Mouse (Mus musculus): ENCODE measurements around the gene Rasl11b. TPM values are rescaled to one million over a fixed set of nuclear protein-coding genes. Genes with fewer than 3 reads are reported as not detected.

The Rasl11b gene
- polyA plus RNA-seq, 1 experiment from 2014 or later: 4.7 TPM

- Histone ChIP-seq H3K4me3 (ENCODE audit: low read depth, low read length) (no peak overlapping the region), H3K9me3 (replicated peaks; ENCODE audit: control insufficient read depth, low read length) (no peaks in the 10 kb centered on the region), H3K4me1 (ENCODE audit: control insufficient read depth, low read depth, low read length) (no peaks in the 10 kb centered on the region), H3K4me2 (ENCODE audit: low read depth, low read length) (no peak overlapping the region), H3K27ac (ENCODE audit: low read length) (no peak overlapping the region), H3K36me3 (ENCODE audit: control insufficient read depth, insufficient read depth) (no peaks in the 10 kb centered on the region), H3K27me3 (ENCODE audit: control insufficient read depth, insufficient read depth, low read depth, low read length) (no peaks in the 10 kb centered on the region), H3K9ac (ENCODE audit: low read depth, low read length) (no peak overlapping the region)
- no peak for ATAC-seq (ENCODE audit: low read depth)
- 58% methylated on average over 14 of the region's 14 CpGs for WGBS (ENCODE audit: insufficient replicate concordance)
Observed at GRCm38 (mm10) chr5:74175526-74176270, 19.4 kb upstream of the Rasl11b start.

- 59% methylated on average over 10 of the region's 10 CpGs for WGBS (ENCODE audit: insufficient replicate concordance)
- no peak overlapping the region for H3K9ac ChIP-seq (ENCODE audit: low read depth, low read length)
- no peak overlapping the region for H3K4me3 ChIP-seq (ENCODE audit: low read depth, low read length)
- H3K36me3 ChIP-seq (ENCODE audit: control insufficient read depth, insufficient read depth): no peaks in the 10 kb centered on the region
- H3K4me2 ChIP-seq (ENCODE audit: low read depth, low read length): no peak overlapping the region
- no peak for ATAC-seq (ENCODE audit: low read depth)
- no peaks in the 10 kb centered on the region for H3K27me3 ChIP-seq (ENCODE audit: control insufficient read depth, insufficient read depth, low read depth, low read length)
- no peaks in the 10 kb centered on the region for H3K9me3 ChIP-seq (replicated peaks; ENCODE audit: control insufficient read depth, low read length)
- no peak overlapping the region for H3K27ac ChIP-seq (ENCODE audit: low read length)
- H3K4me1 ChIP-seq (ENCODE audit: control insufficient read depth, low read depth, low read length): no peaks in the 10 kb centered on the region
Observed at GRCm38 (mm10) chr5:74180216-74180615, 14.9 kb upstream of the Rasl11b start.

GRCm38 (mm10) chr5:74183118-74183517 is 12.0 kb upstream of the Rasl11b start:
- H3K27me3 ChIP-seq (ENCODE audit: control insufficient read depth, insufficient read depth, low read depth, low read length): no peaks in the 10 kb centered on the region
- H3K9me3 ChIP-seq (replicated peaks; ENCODE audit: control insufficient read depth, low read length): no peaks in the 10 kb centered on the region
- no peak overlapping the region for H3K4me3 ChIP-seq (ENCODE audit: low read depth, low read length)
- no peak overlapping the region for H3K27ac ChIP-seq (ENCODE audit: low read length)
- no peak overlapping the region for H3K4me2 ChIP-seq (ENCODE audit: low read depth, low read length)
- no peaks in the 10 kb centered on the region for H3K4me1 ChIP-seq (ENCODE audit: control insufficient read depth, low read depth, low read length)
- no peak for ATAC-seq (ENCODE audit: low read depth)
- H3K9ac ChIP-seq (ENCODE audit: low read depth, low read length): no peak overlapping the region
- H3K36me3 ChIP-seq (ENCODE audit: control insufficient read depth, insufficient read depth): no peaks in the 10 kb centered on the region
- 72% methylated on average over 10 of the region's 10 CpGs for WGBS (ENCODE audit: insufficient replicate concordance)

GRCm38 (mm10) chr5:74184607-74185006 is 10.5 kb upstream of the Rasl11b start:
- ATAC-seq (ENCODE audit: low read depth): no peak
- Histone ChIP-seq H3K9ac (ENCODE audit: low read depth, low read length) (no peak overlapping the region), H3K9me3 (replicated peaks; ENCODE audit: control insufficient read depth, low read length) (no peaks in the 10 kb centered on the region), H3K27ac (ENCODE audit: low read length) (no peak overlapping the region), H3K4me3 (ENCODE audit: low read depth, low read length) (no peak overlapping the region), H3K27me3 (ENCODE audit: control insufficient read depth, insufficient read depth, low read depth, low read length) (no peaks in the 10 kb centered on the region), H3K36me3 (ENCODE audit: control insufficient read depth, insufficient read depth) (no peaks in the 10 kb centered on the region), H3K4me2 (ENCODE audit: low read depth, low read length) (no peak overlapping the region), H3K4me1 (ENCODE audit: control insufficient read depth, low read depth, low read length) (no peaks in the 10 kb centered on the region)
- 44% methylated on average over 9 of the region's 9 CpGs for WGBS (ENCODE audit: insufficient replicate concordance)

GRCm38 (mm10) chr5:74188076-74188475 is 7.0 kb upstream of the Rasl11b start:
- Histone ChIP-seq H3K36me3 (ENCODE audit: control insufficient read depth, insufficient read depth) (no peaks in the 10 kb centered on the region), H3K9me3 (replicated peaks; ENCODE audit: control insufficient read depth, low read length) (no peaks in the 10 kb centered on the region), H3K9ac (ENCODE audit: low read depth, low read length) (no peak overlapping the region), H3K27me3 (ENCODE audit: control insufficient read depth, insufficient read depth, low read depth, low read length) (peaks cover 2% of the 10 kb centered on the region; the same call in 1 of the 2 replicates), H3K4me3 (ENCODE audit: low read depth, low read length) (no peak overlapping the region), H3K4me2 (ENCODE audit: low read depth, low read length) (no peak overlapping the region), H3K4me1 (ENCODE audit: control insufficient read depth, low read depth, low read length) (no peaks in the 10 kb centered on the region), H3K27ac (ENCODE audit: low read length) (no peak overlapping the region)
- 75% methylated on average over 12 of the region's 12 CpGs for WGBS (ENCODE audit: insufficient replicate concordance)
- no peak for ATAC-seq (ENCODE audit: low read depth)

- WGBS (ENCODE audit: insufficient replicate concordance): 76% methylated on average over 8 of the region's 8 CpGs
- Histone ChIP-seq H3K36me3 (ENCODE audit: control insufficient read depth, insufficient read depth) (no peaks in the 10 kb centered on the region), H3K9me3 (replicated peaks; ENCODE audit: control insufficient read depth, low read length) (no peaks in the 10 kb centered on the region), H3K27ac (ENCODE audit: low read length) (no peak overlapping the region), H3K4me2 (ENCODE audit: low read depth, low read length) (no peak overlapping the region), H3K9ac (ENCODE audit: low read depth, low read length) (no peak overlapping the region), H3K4me1 (ENCODE audit: control insufficient read depth, low read depth, low read length) (no peaks in the 10 kb centered on the region; the same call in 1 of the 2 replicates), H3K4me3 (ENCODE audit: low read depth, low read length) (no peak overlapping the region), H3K27me3 (ENCODE audit: control insufficient read depth, insufficient read depth, low read depth, low read length) (peaks cover 2% of the 10 kb centered on the region; the same call in 1 of the 2 replicates)
- ATAC-seq (ENCODE audit: low read depth): no peak
Observed at GRCm38 (mm10) chr5:74188886-74189285, 6.2 kb upstream of the Rasl11b start.

GRCm38 (mm10) chr5:74189484-74190160 is 5.5 kb upstream of the Rasl11b start:
- WGBS (ENCODE audit: insufficient replicate concordance): 54% methylated on average over 9 of the region's 9 CpGs

GRCm38 (mm10) chr5:74190161-74190491 is 5.0 kb upstream of the Rasl11b start:
- Histone ChIP-seq H3K36me3 (ENCODE audit: control insufficient read depth, insufficient read depth) (no peaks in the 10 kb centered on the region), H3K9me3 (replicated peaks; ENCODE audit: control insufficient read depth, low read length) (no peaks in the 10 kb centered on the region), H3K27ac (ENCODE audit: low read length) (no peak overlapping the region), H3K27me3 (ENCODE audit: control insufficient read depth, insufficient read depth, low read depth, low read length) (peaks cover 11% of the 10 kb centered on the region), H3K9ac (ENCODE audit: low read depth, low read length) (no peak overlapping the region), H3K4me1 (ENCODE audit: control insufficient read depth, low read depth, low read length) (peaks cover 7% of the 10 kb centered on the region), H3K4me3 (ENCODE audit: low read depth, low read length) (no peak overlapping the region), H3K4me2 (ENCODE audit: low read depth, low read length) (no peak overlapping the region)
- ATAC-seq (ENCODE audit: low read depth): no peak
- 56% methylated on average over 9 of the region's 9 CpGs for WGBS (ENCODE audit: insufficient replicate concordance)

More at GRCm38 (mm10) chr5:74189484-74190160, 5.5 kb upstream of the Rasl11b start:
- ATAC-seq (ENCODE audit: low read depth): no peak
- H3K27ac ChIP-seq (ENCODE audit: low read length): no peak overlapping the region
- H3K27me3 ChIP-seq (ENCODE audit: control insufficient read depth, insufficient read depth, low read depth, low read length): peaks cover 7% of the 10 kb centered on the region; the same call in 1 of the 2 replicates
- peaks cover 5% of the 10 kb centered on the region for H3K4me1 ChIP-seq (ENCODE audit: control insufficient read depth, low read depth, low read length)
- no peaks in the 10 kb centered on the region for H3K36me3 ChIP-seq (ENCODE audit: control insufficient read depth, insufficient read depth)
- H3K4me3 ChIP-seq (ENCODE audit: low read depth, low read length): no peak overlapping the region
- no peak overlapping the region for H3K9ac ChIP-seq (ENCODE audit: low read depth, low read length)
- no peak overlapping the region for H3K4me2 ChIP-seq (ENCODE audit: low read depth, low read length)
- no peaks in the 10 kb centered on the region for H3K9me3 ChIP-seq (replicated peaks; ENCODE audit: control insufficient read depth, low read length)

- Histone ChIP-seq H3K4me3 (ENCODE audit: low read depth, low read length) (no peak overlapping the region), H3K9me3 (replicated peaks; ENCODE audit: control insufficient read depth, low read length) (no peaks in the 10 kb centered on the region), H3K9ac (ENCODE audit: low read depth, low read length) (no peak overlapping the region), H3K27ac (ENCODE audit: low read length) (no peak overlapping the region), H3K4me2 (ENCODE audit: low read depth, low read length) (no peak overlapping the region), H3K27me3 (ENCODE audit: control insufficient read depth, insufficient read depth, low read depth, low read length) (peaks cover 18% of the 10 kb centered on the region), H3K4me1 (ENCODE audit: control insufficient read depth, low read depth, low read length) (peaks cover 7% of the 10 kb centered on the region), H3K36me3 (ENCODE audit: control insufficient read depth, insufficient read depth) (no peaks in the 10 kb centered on the region)
- 62% methylated on average over 5 of the region's 5 CpGs for WGBS (ENCODE audit: insufficient replicate concordance)
- no peak for ATAC-seq (ENCODE audit: low read depth)
Observed at GRCm38 (mm10) chr5:74190911-74191310, 4.2 kb upstream of the Rasl11b start.
